Mouse (Mus musculus): Measurements from ENCODE around the gene Nwd2.

DNA sequence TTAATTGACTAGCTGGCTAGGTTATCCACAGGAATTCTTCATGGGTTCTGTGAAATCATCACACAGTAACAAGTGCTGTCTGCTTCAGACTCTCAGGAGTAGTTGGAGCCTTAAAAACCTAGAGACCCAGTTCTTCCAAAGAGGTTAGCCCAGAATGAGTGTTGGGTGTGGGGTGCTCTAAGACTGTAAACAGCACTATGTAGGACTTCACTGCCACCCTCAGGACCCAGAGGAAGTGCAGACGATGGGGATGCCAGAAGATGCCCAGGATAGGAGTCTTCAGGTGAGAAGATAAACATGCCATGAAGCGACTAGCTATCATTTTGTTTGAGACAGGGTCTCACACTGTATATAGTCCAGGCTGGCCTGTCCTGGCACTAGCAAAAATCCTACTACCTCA is 715 bp upstream of the Nwd2 start:
- TF ChIP-seq POU5F1 (IDR thresholded peaks at IDR 0.05; ENCODE audit: borderline replicate concordance, low read length), result no peak
- no peak for TF ChIP-seq CTCF (conservative IDR thresholded peaks at IDR 0.05; ENCODE audit: low read length)
- no peak for TF ChIP-seq NANOG (IDR thresholded peaks at IDR 0.05; ENCODE audit: borderline replicate concordance, low read length)
